Mouse (Mus musculus): ENCODE results near the gene Abcc5. TPM values are rescaled to one million over a fixed set of nuclear protein-coding genes. Genes with fewer than 3 reads are reported as not detected.
A peak's percentile ranks its signal among the peaks of the same experiment; 100 is the strongest.
"Not testable (repeated sequence)": the region's sequence is repeated elsewhere in the genome, so short reads cannot be mapped to it uniquely, and the experiment has no call there.

Gene Abcc5
- polyA plus RNA-seq, 1 experiment from 2014 or later: 142 TPM

DNA sequence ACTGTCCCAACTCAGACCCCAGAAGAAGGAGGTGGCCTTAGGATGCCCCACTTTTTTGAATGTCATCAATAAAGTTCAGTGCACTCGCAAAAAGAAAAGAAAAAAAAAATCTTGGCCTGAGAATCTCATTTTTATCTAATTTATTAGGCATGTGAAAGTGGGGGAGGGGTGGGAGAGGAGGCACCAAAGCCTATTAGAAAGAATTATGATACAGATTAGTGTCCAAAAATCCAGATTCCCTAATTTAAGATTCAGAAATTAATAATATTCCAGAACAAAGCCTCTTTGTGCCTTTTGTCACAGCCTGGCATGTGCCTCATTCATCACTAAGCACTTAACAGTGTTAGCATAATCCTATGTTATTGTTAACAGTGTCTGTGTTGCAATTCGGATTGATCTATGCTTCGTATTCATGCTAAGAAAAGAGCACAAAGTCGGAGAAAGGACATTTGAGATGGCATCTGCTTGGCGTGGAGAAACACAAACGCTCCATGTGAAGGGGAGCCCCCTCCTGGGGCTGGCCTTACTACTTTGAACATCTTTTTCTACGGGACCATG, 18.7 kb upstream of the Abcc5 start:
- Histone ChIP-seq H3K36me3 (no peaks in the 10 kb centered on the region), H3K9me3 (no peaks in the 10 kb centered on the region), H3K4me2 (no peak overlapping the region), H3K4me1 (replicated peaks) (no peaks in the 10 kb centered on the region), H3K4me3 (no peak overlapping the region), H3K27ac (no peak overlapping the region), H3K27me3 (no peaks in the 10 kb centered on the region), H3K9ac (no peak overlapping the region)
- no peak for ATAC-seq (ENCODE audit: low FRiP score)
- WGBS: 39% methylated on average over 7 of the region's 7 CpGs

DNA sequence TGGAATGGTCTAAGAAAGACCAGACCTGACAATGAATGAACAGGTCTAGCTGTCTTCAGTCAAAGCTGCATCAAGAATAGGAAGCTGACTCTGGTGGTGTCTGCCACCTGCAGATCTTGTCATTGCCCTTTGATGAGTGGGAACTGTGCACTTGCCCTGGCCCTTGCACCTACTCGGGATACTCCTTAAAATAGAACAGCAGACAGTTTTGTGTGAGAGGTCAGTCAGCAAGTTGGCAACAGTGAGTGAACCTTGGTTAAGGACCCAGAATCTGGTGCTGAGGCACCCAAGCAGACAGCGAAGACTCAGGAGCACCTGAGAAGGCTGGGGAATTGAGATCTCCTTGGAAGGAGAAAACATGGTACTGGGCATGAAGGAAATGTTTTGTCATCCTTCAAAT, 16.7 kb upstream of the Abcc5 start:
- Histone ChIP-seq H3K27ac (no peak overlapping the region), H3K27me3 (no peaks in the 10 kb centered on the region), H3K4me3 (no peak overlapping the region), H3K9me3 (no peaks in the 10 kb centered on the region), H3K9ac (no peak overlapping the region), H3K4me1 (replicated peaks) (no peaks in the 10 kb centered on the region), H3K36me3 (no peaks in the 10 kb centered on the region), H3K4me2 (no peak overlapping the region)
- no peak for ATAC-seq (ENCODE audit: low FRiP score)
- WGBS: 86% methylated on average over 2 of the region's 2 CpGs

DNA sequence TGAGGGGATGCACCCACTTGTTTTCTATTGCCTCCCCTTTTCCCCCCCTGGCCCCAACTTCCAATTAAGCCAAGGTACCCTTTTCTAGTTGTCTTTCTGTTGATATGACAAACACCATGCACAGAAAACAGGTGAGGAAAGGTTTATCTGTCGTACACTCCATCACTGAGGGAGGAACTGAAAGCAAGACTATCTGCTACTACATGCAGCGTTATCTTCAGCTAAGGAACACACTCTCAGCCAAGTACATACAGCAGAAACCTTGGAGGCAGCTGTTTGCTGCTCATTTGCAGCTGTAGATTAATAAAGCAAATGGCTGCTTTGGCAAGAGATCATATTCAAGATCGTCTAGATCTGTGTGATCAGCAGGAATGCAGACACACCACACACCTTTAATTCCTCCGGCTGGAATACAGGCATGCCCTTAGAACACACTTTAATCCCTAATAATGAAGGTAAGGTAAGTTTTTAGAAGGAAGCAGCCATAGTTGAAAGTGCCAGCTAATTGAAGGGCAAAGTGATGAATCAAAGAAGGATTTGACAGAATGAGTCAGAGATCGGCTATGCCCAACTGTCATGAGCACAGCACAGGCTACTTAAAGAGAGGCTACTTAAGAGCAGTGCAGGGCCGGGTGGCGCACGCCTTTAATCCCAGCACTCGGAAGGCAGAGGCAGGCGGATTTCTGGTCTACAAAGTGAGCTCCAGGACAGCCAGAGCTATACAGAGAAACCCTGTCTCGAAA, 12.7 kb upstream of the Abcc5 start:
- 91% methylated on average over 10 of the region's 11 CpGs for WGBS
- Histone ChIP-seq H3K27me3 (no peaks in the 10 kb centered on the region), H3K4me2 (no peak overlapping the region), H3K9ac (no peak overlapping the region), H3K36me3 (no peaks in the 10 kb centered on the region), H3K27ac (no peak overlapping the region), H3K9me3 (no peaks in the 10 kb centered on the region), H3K4me3 (no peak overlapping the region), H3K4me1 (replicated peaks) (no peaks in the 10 kb centered on the region)
- no peak for ATAC-seq (ENCODE audit: low FRiP score)

DNA sequence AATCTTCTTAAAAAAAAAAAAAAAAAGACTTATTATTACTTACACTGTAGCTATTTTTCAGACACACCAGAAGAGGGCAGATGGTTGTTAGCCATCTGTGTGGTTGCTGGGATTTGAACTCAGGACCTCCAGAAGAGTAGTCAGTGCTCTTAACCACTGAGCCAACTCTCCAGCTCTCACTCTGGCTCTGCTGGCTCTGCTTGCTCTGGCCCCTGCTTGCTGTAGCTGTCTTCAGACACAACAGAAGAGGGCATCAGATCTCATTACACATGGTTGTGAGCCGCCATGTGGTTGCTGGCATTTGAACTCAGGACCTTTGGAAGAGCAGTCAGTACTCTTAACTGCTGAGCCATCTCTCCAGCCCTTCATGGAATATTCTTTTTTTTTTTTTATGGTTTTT, 11.9 kb upstream of the Abcc5 start:
- not testable (repeated sequence) for H3K4me2 ChIP-seq; H3K9ac ChIP-seq; H3K4me3 ChIP-seq; ATAC-seq (ENCODE audit: low FRiP score); H3K9me3 ChIP-seq; H3K36me3 ChIP-seq; H3K27me3 ChIP-seq; H3K27ac ChIP-seq; H3K4me1 ChIP-seq (replicated peaks)
- 86% methylated on average over 1 of the region's 1 CpGs for WGBS

DNA sequence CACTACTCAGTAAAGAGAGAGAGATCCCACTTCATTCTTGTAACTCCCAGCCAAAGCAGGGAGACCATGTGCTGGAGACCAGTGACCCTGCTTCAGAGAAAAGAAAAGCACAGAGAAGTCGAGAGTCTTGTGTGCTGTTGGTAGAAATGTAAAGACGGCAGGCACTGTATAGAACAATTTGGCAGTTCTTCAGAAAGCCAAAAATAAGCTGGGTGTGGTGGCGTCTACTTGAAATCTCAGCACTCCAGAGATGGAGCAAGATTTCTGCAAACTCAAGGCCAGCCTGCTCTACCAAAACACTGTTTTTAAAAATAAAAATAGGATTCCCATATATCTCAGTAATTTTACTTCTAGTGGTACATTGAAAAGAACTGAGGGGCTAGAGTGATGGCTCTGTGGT, 10.1 kb upstream of the Abcc5 start:
- Histone ChIP-seq H3K4me3 (no peak overlapping the region), H3K4me2 (no peak overlapping the region), H3K27ac (no peak overlapping the region), H3K4me1 (replicated peaks) (no peaks in the 10 kb centered on the region), H3K9ac (no peak overlapping the region), H3K9me3 (no peaks in the 10 kb centered on the region), H3K36me3 (no peaks in the 10 kb centered on the region), H3K27me3 (no peaks in the 10 kb centered on the region)
- no peak for ATAC-seq (ENCODE audit: low FRiP score)
- WGBS: 88% methylated on average over 3 of the region's 3 CpGs

DNA sequence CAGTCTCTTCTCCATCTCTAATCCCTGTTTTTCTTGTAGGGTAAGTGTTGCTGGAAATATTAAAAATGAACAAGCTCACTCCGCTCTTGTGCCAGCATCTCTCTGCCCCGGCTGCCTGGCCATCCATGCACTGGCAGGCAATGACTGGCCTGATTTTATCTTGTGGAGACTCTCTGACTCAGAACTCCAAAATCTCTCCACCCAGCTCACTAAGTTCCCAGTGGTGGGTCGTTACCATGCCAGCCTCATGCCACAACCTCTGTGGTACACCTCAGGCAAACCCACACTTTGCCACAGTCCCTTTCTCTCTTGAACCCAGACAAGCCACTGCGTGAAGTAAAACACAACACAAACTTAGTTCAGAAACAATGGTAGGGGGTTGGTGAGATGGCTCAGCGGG, 3.1 kb upstream of the Abcc5 start:
- no peaks in the 10 kb centered on the region for H3K9me3 ChIP-seq
- H3K4me2 ChIP-seq: no peak overlapping the region
- no peak for ATAC-seq (ENCODE audit: low FRiP score)
- no peak overlapping the region for H3K4me3 ChIP-seq
- peaks cover 12% of the 10 kb centered on the region for H3K4me1 ChIP-seq (replicated peaks)
- no peak overlapping the region for H3K27ac ChIP-seq
- WGBS: 92% methylated on average over 5 of the region's 5 CpGs
- H3K27me3 ChIP-seq: no peaks in the 10 kb centered on the region
- H3K9ac ChIP-seq: no peak overlapping the region
- H3K36me3 ChIP-seq: no peaks in the 10 kb centered on the region

DNA sequence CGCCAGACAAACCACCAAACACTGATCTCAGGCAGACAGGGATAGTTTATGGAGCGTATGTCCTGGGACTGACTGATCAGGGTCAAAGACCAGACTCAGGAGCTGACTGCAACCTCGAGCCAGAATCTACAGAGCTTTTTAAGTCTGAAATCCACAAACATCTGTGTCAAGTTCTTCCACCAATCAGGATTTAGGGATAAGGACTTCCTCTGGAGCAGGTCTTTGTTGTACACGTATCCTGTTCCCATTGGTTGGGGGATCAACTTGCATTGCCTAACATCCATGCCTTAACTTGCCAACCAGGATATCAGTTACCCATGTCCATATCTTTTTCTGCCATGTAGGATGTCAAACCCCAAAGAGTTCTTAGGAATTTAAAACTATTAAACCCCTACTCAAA, 1.4 kb upstream of the Abcc5 start:
- H3K36me3 ChIP-seq: no peaks in the 10 kb centered on the region
- no peak overlapping the region for H3K27ac ChIP-seq
- no peaks in the 10 kb centered on the region for H3K27me3 ChIP-seq
- no peak for ATAC-seq (ENCODE audit: low FRiP score)
- no peak overlapping the region for H3K4me2 ChIP-seq
- 84% methylated on average over 4 of the region's 4 CpGs for WGBS
- H3K9ac ChIP-seq: no peak overlapping the region
- peaks cover 22% of the 10 kb centered on the region for H3K4me1 ChIP-seq (replicated peaks)
- no peak overlapping the region for H3K4me3 ChIP-seq
- H3K9me3 ChIP-seq: no peaks in the 10 kb centered on the region

DNA sequence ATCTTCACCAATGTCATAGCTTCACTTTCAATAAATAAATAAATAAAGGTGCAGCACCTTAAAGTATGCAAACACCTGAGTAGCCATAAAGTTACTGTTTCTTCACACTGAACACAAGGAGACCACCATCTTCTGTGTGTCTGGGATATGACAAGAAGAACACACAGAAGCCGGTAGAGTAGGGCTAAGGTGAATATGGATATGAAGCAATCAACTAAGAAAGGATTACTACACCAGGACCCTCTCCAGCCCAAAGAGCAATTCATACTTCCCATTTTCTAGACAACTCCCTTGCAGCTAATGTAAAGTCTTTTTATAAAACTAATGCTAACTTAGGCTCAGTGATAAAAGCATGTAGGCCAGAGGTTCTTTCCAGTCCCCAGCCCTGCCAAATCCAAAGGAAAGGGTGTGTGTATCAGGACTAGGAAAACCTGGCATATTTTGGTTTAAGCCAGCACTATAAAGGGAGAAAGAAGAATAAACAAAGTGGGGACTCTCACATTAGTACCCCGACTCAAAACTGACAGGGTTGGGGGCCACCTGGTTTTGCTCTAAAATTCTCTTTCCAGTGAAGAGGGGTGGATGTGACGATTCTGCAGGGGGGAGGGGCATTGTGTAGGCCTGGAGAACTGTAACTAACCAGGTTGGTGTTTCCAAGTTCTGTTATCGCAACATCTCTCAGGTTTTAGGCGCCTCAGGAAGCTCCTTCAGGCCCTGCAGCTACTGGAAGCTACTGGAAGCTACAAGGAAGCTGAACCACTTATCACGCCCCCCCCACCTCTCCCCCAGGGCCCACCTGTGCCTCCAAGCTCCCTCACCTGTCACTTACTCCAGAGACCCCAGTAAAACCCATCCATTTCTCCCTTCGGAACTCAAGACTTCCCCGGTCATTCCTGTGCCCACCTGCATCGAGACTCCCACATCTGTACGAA, 1.2 kb downstream of the Abcc5 start:
- H3K9ac ChIP-seq: peak overlapping the region; percentile 90
- WGBS: 53% methylated on average over 10 of the region's 10 CpGs
- no peaks in the 10 kb centered on the region for H3K27me3 ChIP-seq
- peaks cover 22% of the 10 kb centered on the region for H3K4me1 ChIP-seq (replicated peaks)
- peak overlapping the region; percentile 94 for H3K27ac ChIP-seq
- H3K36me3 ChIP-seq: peaks cover 20% of the 10 kb centered on the region
- no peak for ATAC-seq (ENCODE audit: low FRiP score)
- H3K4me2 ChIP-seq: peak overlapping the region; percentile 80
- no peaks in the 10 kb centered on the region for H3K9me3 ChIP-seq
- H3K4me3 ChIP-seq: peak overlapping the region; percentile 72

DNA sequence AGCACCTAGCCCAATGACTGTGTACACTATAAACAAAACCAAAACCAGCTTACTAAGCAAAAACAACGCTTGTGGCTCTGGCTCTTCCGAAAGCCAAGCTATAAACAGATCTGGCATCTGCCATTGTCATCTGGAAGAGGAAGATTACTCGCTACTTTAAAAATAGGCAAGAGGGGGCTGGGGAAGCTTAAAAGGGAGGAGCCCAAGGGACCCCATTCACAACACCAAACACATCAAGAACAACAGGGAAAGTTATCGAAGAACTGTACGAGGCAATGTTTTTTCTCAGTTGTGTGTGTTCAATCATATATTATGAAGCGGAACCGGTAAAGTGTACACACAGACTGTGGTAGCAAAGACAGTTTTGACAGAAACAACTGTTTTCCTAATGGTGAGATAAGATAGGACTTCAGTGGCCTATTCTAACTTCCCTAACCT, 1.9 kb downstream of the Abcc5 start:
- Histone ChIP-seq H3K4me2 (peak overlapping the region; percentile 80), H3K4me1 (replicated peaks) (peaks cover 22% of the 10 kb centered on the region), H3K27ac (no peak overlapping the region), H3K27me3 (no peaks in the 10 kb centered on the region), H3K9me3 (no peaks in the 10 kb centered on the region), H3K4me3 (no peak overlapping the region), H3K36me3 (peaks cover 24% of the 10 kb centered on the region), H3K9ac (no peak overlapping the region)
- no peak for ATAC-seq (ENCODE audit: low FRiP score)
- WGBS: 88% methylated on average over 7 of the region's 7 CpGs

DNA sequence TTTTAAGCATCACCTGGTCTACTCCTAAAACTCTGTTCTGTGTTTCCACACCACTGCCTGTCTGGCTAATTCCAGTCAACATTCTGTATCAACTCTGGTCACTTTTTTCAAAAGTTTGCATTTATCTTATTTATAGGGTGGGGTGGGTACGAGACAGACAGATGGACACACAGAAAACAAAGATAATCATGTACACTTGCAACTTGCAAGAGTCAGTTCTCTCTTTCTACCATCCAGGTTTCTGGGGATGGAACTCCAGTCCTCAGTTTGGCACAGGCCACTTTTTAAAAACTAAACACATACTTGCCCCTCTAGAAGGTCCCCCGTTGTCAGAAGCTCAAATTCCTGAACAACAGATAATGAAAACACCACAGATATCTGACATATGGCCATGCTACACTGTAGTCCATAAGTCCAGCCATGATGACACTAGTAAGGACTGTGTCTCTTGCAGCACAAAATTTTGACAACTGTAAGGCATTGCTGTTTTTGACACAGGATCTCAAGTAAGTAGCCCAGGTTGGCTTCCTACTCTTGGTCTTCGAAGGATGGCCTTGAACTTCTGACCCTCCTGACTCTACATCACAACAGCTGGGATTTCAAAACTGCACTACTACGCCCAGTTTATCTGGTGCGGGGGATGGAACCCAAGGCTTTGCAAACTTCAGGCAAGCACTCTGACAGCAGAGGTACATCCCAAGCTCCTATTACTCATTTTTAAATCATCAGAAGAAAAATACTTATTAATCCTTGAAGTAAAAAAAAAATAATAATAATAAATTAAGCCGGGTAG, 3.1 kb downstream of the Abcc5 start:
- Histone ChIP-seq H3K9me3 (no peaks in the 10 kb centered on the region), H3K27me3 (no peaks in the 10 kb centered on the region), H3K4me2 (no peak overlapping the region), H3K27ac (no peak overlapping the region), H3K9ac (no peak overlapping the region), H3K36me3 (peaks cover 33% of the 10 kb centered on the region), H3K4me1 (replicated peaks) (peaks cover 22% of the 10 kb centered on the region), H3K4me3 (no peak overlapping the region)
- ATAC-seq (ENCODE audit: low FRiP score): no peak
- 89% methylated on average over 6 of the region's 6 CpGs for WGBS

DNA sequence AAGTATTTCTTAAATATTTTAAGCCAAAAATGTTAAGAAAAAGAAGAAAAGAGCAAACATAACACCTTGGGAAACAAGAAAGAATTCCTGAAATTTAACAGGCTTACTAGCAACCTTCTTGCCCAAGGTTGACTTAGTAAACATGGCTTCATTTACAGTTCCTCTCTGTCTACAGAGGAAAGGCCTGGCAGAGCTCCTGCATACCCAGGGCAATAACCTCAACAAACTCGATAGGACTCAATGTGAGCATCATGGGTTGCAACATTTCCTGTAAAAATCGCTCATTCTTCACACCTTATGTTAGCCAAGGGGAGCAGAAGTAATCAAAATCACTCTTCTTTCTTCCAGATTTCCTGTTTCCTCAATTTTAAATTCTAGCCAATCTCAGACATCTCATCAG, 8.1 kb downstream of the Abcc5 start:
- 94% methylated on average over 2 of the region's 2 CpGs for WGBS
- H3K4me3 ChIP-seq: no peak overlapping the region
- H3K9ac ChIP-seq: no peak overlapping the region
- peaks cover 49% of the 10 kb centered on the region for H3K36me3 ChIP-seq
- no peak overlapping the region for H3K4me2 ChIP-seq
- H3K27me3 ChIP-seq: no peaks in the 10 kb centered on the region
- peaks cover 3% of the 10 kb centered on the region for H3K4me1 ChIP-seq (replicated peaks)
- H3K9me3 ChIP-seq: no peaks in the 10 kb centered on the region
- no peak overlapping the region for H3K27ac ChIP-seq
- ATAC-seq (ENCODE audit: low FRiP score): no peak

DNA sequence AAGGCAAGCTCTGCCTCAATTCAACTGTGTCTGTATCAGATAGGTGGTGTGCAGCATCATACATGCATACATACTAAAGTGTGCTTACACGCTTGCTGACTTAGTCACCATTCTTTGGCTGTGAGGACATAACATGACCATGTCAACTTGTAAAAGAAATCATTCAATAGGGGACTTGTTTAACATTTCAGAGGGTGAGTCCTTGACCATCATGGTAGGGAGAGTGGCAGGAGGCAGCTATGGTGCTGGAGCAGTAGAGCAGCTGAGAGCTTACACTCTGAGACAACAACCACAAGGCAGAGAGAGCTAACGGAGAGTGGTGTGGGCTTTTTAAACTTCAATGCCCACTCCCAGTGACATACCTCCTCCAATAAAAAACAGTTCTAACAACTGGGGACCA, 9.9 kb downstream of the Abcc5 start:
- Histone ChIP-seq H3K27me3 (no peaks in the 10 kb centered on the region), H3K9ac (no peak overlapping the region), H3K36me3 (peaks cover 39% of the 10 kb centered on the region), H3K27ac (no peak overlapping the region), H3K4me2 (no peak overlapping the region), H3K4me3 (no peak overlapping the region), H3K9me3 (no peaks in the 10 kb centered on the region), H3K4me1 (replicated peaks) (0 out of 2 replicates have a peak, but pooled peaks cover 3% of the 10 kb centered on the region)
- ATAC-seq (ENCODE audit: low FRiP score): no peak
- 96% methylated on average over 2 of the region's 2 CpGs for WGBS
